Mouse (Mus musculus) embryonic facial prominence, embryonic 14.5 days (tissue): Measurements from ENCODE around the gene Spg7. TPM values are rescaled to one million over a fixed set of nuclear protein-coding genes. Genes with fewer than 3 reads are reported as not detected.
"Not testable (repeated sequence)": the region's sequence is repeated elsewhere in the genome, so short reads cannot be mapped to it uniquely, and the experiment has no call there.

Experiments
- ATAC-seq: fragments of 200-750 bp; cut with Nextera tagmentation; 2 replicates; pipeline ENCODE4 v1.8.0; 2017; ENCODE audit warnings: low read depth, moderate number of reproducible peaks, moderate TSS enrichment
- DNase-seq: peaks from one replicate; pipeline ENCODE4 v3.0.0-alpha.2; 2015; ENCODE audit warnings: low spot score
- H3K27ac ChIP-seq: fragments of 300-500 bp; sonication (generic); replicated peaks from 2 replicates; pipeline ENCODE4 v1.5.1; 2014; ENCODE audit warnings: low read depth, mild to moderate bottlenecking, low read length, moderate library complexity
- H3K27me3 ChIP-seq: fragments of 300-500 bp; sonication (generic); replicated peaks from 2 replicates; pipeline ENCODE4 v1.6.1; 2014; ENCODE audit warnings: low read length; ENCODE audit not compliant: control insufficient read depth, insufficient read depth
- H3K36me3 ChIP-seq: fragments of 300-500 bp; sonication (generic); 2 replicates; pipeline ENCODE4 v1.6.1; 2014; ENCODE audit warnings: low read length, mixed read lengths; ENCODE audit not compliant: control insufficient read depth, insufficient read depth
- H3K4me1 ChIP-seq: fragments of 300-500 bp; sonication (generic); 2 replicates; pipeline ENCODE4 v1.6.1; 2014; ENCODE audit warnings: antibody characterized with exemption, low read length; ENCODE audit not compliant: control insufficient read depth, insufficient read depth
- H3K4me2 ChIP-seq: fragments of 300-500 bp; sonication (generic); 2 replicates; pipeline ENCODE4 v1.6.1; 2014; ENCODE audit warnings: low read depth, mild to moderate bottlenecking, low read length, moderate library complexity, mixed read lengths
- H3K4me3 ChIP-seq: fragments of 300-500 bp; sonication (generic); 2 replicates; pipeline ENCODE4 v1.5.1; 2014; ENCODE audit warnings: low read depth, mild to moderate bottlenecking, low read length
- H3K9ac ChIP-seq: fragments of 300-500 bp; sonication (generic); 2 replicates; pipeline ENCODE4 v1.6.1; 2014; ENCODE audit warnings: low read depth, mild to moderate bottlenecking, low read length, moderate library complexity, mixed read lengths
- H3K9me3 ChIP-seq: fragments of 300-500 bp; sonication (generic); 2 replicates; pipeline ENCODE4 v1.6.1; 2016; ENCODE audit warnings: low read length; ENCODE audit not compliant: control insufficient read depth
- WGBS: fragments of 180-500 bp; shearing (Covaris S2); extraction: QIAGEN DNeasy Blood & Tissue Kit; methylation state at CpG from one replicate; pipeline ENCODE4 v1.1.7; 2014; 5-methylcytosine and 5-hydroxymethylcytosine counted together
- polyA plus RNA-seq: library from polyadenylated mRNA; unstranded; fragments of >200 nt; fragmentation: Nextera tagmentation; extraction: Ambion mirVana; gene quantifications from 2 replicates; pipeline ENCODE4 v1.2.1, GENCODE M21; 2014

Spg7 gene
- polyA plus RNA-seq, 1 experiment from 2014 or later = 36.5 TPM

GRCm38 (mm10) chr8:123042974-123043625 is 19.6 kb upstream of the Spg7 start:
- Histone ChIP-seq H3K27me3 (no peaks in the 10 kb centered on the region), H3K4me1 (peaks cover 20% of the 10 kb centered on the region), H3K9me3 (no peaks in the 10 kb centered on the region), H3K27ac (peak overlapping the region; percentile 98), H3K4me3 (peak overlapping the region; percentile 99), H3K36me3 (0 out of 2 replicates have a peak, but pooled peaks cover 5% of the 10 kb centered on the region), H3K4me2 (peak overlapping the region; percentile 78), H3K9ac (peak overlapping the region; percentile 97)
- no peak for DNase-seq
- 20% methylated on average over 22 of the region's 22 CpGs for WGBS
- ATAC-seq = no peak

GRCm38 (mm10) chr8:123043941-123044340 is 18.8 kb upstream of the Spg7 start:
- Histone ChIP-seq H3K9ac (no peak overlapping the region), H3K4me3 (no peak overlapping the region), H3K4me1 (peaks cover 20% of the 10 kb centered on the region), H3K9me3 (no peaks in the 10 kb centered on the region), H3K36me3 (0 out of 2 replicates have a peak, but pooled peaks cover 5% of the 10 kb centered on the region), H3K27ac (no peak overlapping the region), H3K4me2 (no peak overlapping the region), H3K27me3 (no peaks in the 10 kb centered on the region)
- DNase-seq (no peak), ATAC-seq (no peak)
- 82% methylated on average over 3 of the region's 3 CpGs for WGBS

GRCm38 (mm10) chr8:123044743-123045425 is 17.9 kb upstream of the Spg7 start:
- H3K4me1 ChIP-seq = peaks cover 13% of the 10 kb centered on the region; the same call in 1 of the 2 replicates
- not testable (repeated sequence) for H3K27ac ChIP-seq, H3K36me3 ChIP-seq, ATAC-seq, DNase-seq, H3K4me3 ChIP-seq, H3K9ac ChIP-seq, H3K4me2 ChIP-seq, H3K27me3 ChIP-seq, H3K9me3 ChIP-seq
- WGBS = 96% methylated on average over 23 of the region's 23 CpGs

- Histone ChIP-seq H3K4me1 (peaks cover 6% of the 10 kb centered on the region; the same call in 1 of the 2 replicates), H3K4me2 (no peak overlapping the region), H3K9ac (no peak overlapping the region), H3K27me3 (no peaks in the 10 kb centered on the region), H3K36me3 (0 out of 2 replicates have a peak, but pooled peaks cover 5% of the 10 kb centered on the region), H3K4me3 (no peak overlapping the region), H3K9me3 (no peaks in the 10 kb centered on the region), H3K27ac (no peak overlapping the region)
- ATAC-seq (no peak), DNase-seq (no peak)
- 66% methylated on average over 4 of the region's 4 CpGs for WGBS
These were observed 16.0 kb upstream of the Spg7 start for GRCm38 (mm10) chr8:123046706-123047105.

- H3K4me2 ChIP-seq = no peak overlapping the region
- WGBS = 79% methylated on average over 7 of the region's 7 CpGs
- H3K9ac ChIP-seq = 0 out of 2 replicates have a peak overlapping the region, but pooled peaks have one; percentile 14
- DNase-seq (no peak), ATAC-seq (no peak)
- no peaks in the 10 kb centered on the region for H3K9me3 ChIP-seq
- 0 out of 2 replicates have a peak, but pooled peaks cover 5% of the 10 kb centered on the region for H3K36me3 ChIP-seq
- H3K4me1 ChIP-seq = peaks cover 6% of the 10 kb centered on the region; the same call in 1 of the 2 replicates
- H3K4me3 ChIP-seq = no peak overlapping the region
- H3K27ac ChIP-seq = no peak overlapping the region
- no peaks in the 10 kb centered on the region for H3K27me3 ChIP-seq
These were observed 14.9 kb upstream of the Spg7 start for GRCm38 (mm10) chr8:123047827-123048226.

GRCm38 (mm10) chr8:123048402-123048801 is 14.3 kb upstream of the Spg7 start:
- Histone ChIP-seq H3K4me2 (no peak overlapping the region), H3K4me3 (no peak overlapping the region), H3K9me3 (no peaks in the 10 kb centered on the region), H3K4me1 (peaks cover 3% of the 10 kb centered on the region; the same call in 1 of the 2 replicates), H3K36me3 (0 out of 2 replicates have a peak, but pooled peaks cover 5% of the 10 kb centered on the region), H3K9ac (0 out of 2 replicates have a peak overlapping the region, but pooled peaks have one; percentile 14), H3K27ac (no peak overlapping the region), H3K27me3 (no peaks in the 10 kb centered on the region)
- WGBS = 86% methylated on average over 7 of the region's 7 CpGs
- DNase-seq = no peak
- ATAC-seq = no peak

- DNase-seq = no peak
- H3K27me3 ChIP-seq = no peaks in the 10 kb centered on the region
- no peaks in the 10 kb centered on the region for H3K4me1 ChIP-seq
- no peak overlapping the region for H3K9ac ChIP-seq
- H3K36me3 ChIP-seq = no peaks in the 10 kb centered on the region
- no peak overlapping the region for H3K4me3 ChIP-seq
- no peak overlapping the region for H3K27ac ChIP-seq
- ATAC-seq = no peak
- no peaks in the 10 kb centered on the region for H3K9me3 ChIP-seq
- 65% methylated on average over 5 of the region's 5 CpGs for WGBS
- no peak overlapping the region for H3K4me2 ChIP-seq
These were observed 11.3 kb upstream of the Spg7 start for GRCm38 (mm10) chr8:123051458-123051857.

- no peak overlapping the region for H3K4me3 ChIP-seq
- ATAC-seq (no peak), DNase-seq (no peak)
- H3K9me3 ChIP-seq = no peaks in the 10 kb centered on the region
- WGBS = 72% methylated on average over 4 of the region's 4 CpGs
- H3K4me2 ChIP-seq = no peak overlapping the region
- H3K36me3 ChIP-seq = peaks cover 20% of the 10 kb centered on the region; the same call in 1 of the 2 replicates
- no peak overlapping the region for H3K9ac ChIP-seq
- H3K27me3 ChIP-seq = no peaks in the 10 kb centered on the region
- H3K4me1 ChIP-seq = peaks cover 8% of the 10 kb centered on the region
- no peak overlapping the region for H3K27ac ChIP-seq
These were observed 1.3 kb downstream of the Spg7 start for GRCm38 (mm10) chr8:123064072-123064471.
